Mouse (Mus musculus) leukemia stem cell, adult 10-12 weeks (primary cell): ENCODE data around the gene Ylpm1. TPM values are rescaled to one million over a fixed set of nuclear protein-coding genes. Genes with fewer than 3 reads are reported as not detected.

ENCODE experiments used
- polyA plus RNA-seq: library from polyadenylated mRNA; stranded (reverse); fragments of >175 nt; gene quantifications from 2 replicates; pipeline ENCODE4 v1.2.3, GENCODE M21; 2012; ENCODE audit warnings: low replicate concordance

Ylpm1 gene
- 30.9 and 74.8 TPM in 2 replicates for polyA plus RNA-seq

GRCm38 (mm10) chr12:84996083-84996496, at the start of gene Ylpm1:
TSS of gene Ylpm1 (plus strand) at chr12:84996321.

DNA sequence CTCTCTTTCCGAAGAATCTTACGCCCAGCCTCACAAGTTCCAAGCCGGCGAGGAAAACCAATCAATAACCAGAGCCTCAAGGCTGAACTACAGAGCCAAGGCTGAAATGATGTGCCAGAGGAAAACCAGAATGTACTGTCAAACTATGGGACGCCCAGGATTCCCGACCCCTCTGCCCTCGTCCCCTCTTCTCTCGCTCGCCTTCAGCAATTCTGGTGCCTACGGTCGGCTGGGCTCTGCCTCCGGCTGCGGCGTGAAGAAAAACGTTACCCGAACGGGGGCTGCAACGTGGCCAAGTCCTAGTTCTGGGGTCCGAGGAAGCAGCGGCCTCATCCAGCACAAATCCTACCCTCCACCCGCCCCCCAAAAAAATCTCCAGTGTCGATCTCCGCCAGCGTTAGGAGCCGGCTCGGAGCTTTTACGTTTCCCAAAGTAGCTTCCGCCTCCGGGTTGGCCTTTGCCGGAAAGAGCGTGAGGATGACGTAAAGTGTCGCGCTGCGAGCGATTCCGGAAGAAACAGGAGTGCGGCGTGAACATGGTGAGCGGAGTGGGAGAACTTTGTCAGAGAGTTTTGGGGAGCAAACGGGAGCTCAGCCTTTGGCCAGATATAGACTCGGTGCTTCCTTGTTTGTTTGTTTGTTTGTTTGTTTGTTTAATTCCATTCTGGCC, 25.6 kb upstream of the Ylpm1 start, which contains the start of the genes Fcf1 and Arel1:
Gene Fcf1, plus strand, starts transcription at position 470 of the 669 bp plus-strand sequence.
Gene Arel1, minus strand, starts transcription at position 473 of the 669 bp plus-strand sequence.

GRCm38 (mm10) chr12:85110698-85111592, 114.8 kb downstream of the Ylpm1 start, which contains the start of the genes Prox2 and Dlst:
TSS of gene Prox2 (minus strand) at chr12:85110759.
TSS of gene Dlst (plus strand) at chr12:85110833.

Other genes starting within 250 kb of the Ylpm1 start
- gene Npc2, start 223.2 kb upstream of the Ylpm1 start, polyA plus RNA-seq: 5.7 and 183 TPM in 2 replicates
- gene Isca2, start 223.1 kb upstream of the Ylpm1 start, polyA plus RNA-seq: 33.6 and 73.2 TPM in 2 replicates
- gene Ltbp2, start 119.8 kb upstream of the Ylpm1 start, polyA plus RNA-seq: 2.6 and 2.8 TPM in 2 replicates
- 8.2 and 52.1 TPM in 2 replicates for gene Fcf1, start 25.4 kb upstream of the Ylpm1 start, polyA plus RNA-seq
- 3.0 and 13.0 TPM in 2 replicates for gene Arel1, start 25.4 kb upstream of the Ylpm1 start, polyA plus RNA-seq
- gene Prox2, start 114.4 kb downstream of the Ylpm1 start, polyA plus RNA-seq: 4.8 and 9.4 TPM in 2 replicates
- gene Dlst, start 114.5 kb downstream of the Ylpm1 start, polyA plus RNA-seq: 1,237 and 1,461 TPM in 2 replicates
- 0.09 and 0.44 TPM in 2 replicates for gene Rps6kl1, start 154.9 kb downstream of the Ylpm1 start, polyA plus RNA-seq
- not detected in 2 replicates for gene Pgf, start 181.5 kb downstream of the Ylpm1 start, polyA plus RNA-seq
- gene Eif2b2, start 223.2 kb downstream of the Ylpm1 start, polyA plus RNA-seq: 86.6 and 239 TPM in 2 replicates